Mouse (Mus musculus) right cerebral cortex, postnatal 10 days (tissue): ENCODE measurements around the gene Lmntd1.

Source experiments
- DNase-seq, 2 experiments: peaks; one replicate each; pipeline ENCODE4 v3.0.0; 2021; ENCODE audit warnings: low spot score in 2 of 2

The Lmntd1 gene

GRCm38 (mm10) chr6:145614219-145614618 is at the start of gene Lmntd1:
Gene Lmntd1, minus strand, starts transcription at chr6:145614319.
- DNase-seq, result no peak

GRCm38 (mm10) chr6:145660943-145661342 is 46.8 kb upstream of the Lmntd1 start:
- DNase-seq, result no peak

DNA sequence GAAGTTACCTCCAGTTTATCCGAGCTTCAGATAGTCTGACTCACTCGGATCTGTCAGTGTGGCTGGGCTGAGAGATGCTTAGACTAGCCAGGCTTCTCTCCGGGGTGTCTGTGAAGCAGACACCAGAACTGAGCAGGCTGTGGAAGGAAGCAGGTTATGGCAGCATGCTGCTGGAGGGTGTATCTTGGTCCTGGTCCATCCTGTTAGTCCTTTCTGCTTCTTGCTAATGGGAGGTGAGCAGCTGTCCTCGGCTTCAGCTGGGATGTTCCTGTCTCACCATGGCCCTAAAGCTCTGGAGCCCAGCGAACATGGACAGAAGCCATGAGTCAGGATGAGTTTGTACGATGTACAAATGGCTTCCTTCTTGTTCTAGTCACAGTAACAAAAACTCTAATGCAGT is 45.0 kb upstream of the Lmntd1 start:
- no peak for DNase-seq

DNA sequence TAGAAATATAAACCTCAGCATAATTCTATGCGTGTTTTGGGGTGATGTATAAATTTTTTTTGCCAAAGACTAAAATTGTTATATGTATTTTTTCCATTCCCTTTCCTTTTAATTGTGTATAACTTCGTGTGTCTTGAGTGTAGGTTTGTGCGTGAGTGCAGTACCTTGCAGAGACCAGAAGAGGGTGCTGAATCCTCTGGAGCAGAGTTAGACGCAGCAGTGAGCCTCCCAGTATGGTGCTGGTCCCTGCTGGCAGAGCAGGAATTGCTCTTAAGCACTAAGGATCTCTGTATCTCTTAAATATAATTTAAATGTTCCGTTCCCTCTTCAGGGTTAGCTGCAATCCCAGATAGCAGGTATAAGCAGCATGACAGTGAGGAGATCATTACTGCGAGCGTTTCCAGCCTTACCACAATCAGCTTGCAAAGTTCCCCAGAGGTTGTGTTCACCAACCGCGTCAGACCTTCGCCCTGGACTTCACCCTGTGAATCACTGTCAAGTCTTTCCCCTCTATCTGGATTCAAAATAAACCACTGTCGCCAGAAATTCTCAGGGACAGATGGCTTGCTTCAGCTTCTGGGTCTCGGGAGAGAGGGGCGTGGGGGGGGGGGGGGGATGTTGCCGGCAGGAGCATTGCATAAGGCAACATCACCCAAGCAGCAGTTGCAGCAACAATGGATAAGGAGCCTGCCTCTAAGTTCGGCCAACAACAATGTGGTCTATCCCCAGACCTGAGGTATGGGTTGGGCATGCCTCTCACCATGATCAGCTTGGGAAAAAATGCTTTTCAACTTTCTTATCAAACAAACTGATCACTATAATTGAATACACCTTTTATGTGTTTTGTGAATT is 42.8 kb upstream of the Lmntd1 start:
- DNase-seq, result no peak

GRCm38 (mm10) chr6:145655678-145656077 is 41.6 kb upstream of the Lmntd1 start:
- DNase-seq, result no peak

GRCm38 (mm10) chr6:145654062-145654836 is 40.1 kb upstream of the Lmntd1 start:
- DNase-seq, result no peak

DNA sequence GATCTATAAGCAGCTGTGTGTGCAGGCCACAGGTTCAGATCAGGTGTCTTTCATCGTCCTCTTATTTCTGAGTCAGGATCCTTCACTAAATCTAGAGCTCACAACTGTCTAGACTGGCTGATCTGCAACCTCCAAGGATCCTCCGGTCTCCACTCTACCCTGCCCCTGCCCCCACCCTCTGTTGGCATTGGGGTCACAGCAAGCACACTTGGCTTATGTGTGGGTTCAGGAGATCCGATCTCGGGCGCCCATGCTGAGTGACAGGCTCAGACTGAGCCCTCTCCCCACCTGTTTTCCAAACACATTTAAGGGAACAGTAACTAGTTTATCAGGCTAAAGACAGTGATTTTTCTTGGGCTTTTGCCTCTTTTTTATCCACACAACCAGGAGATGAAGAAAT is 39.5 kb upstream of the Lmntd1 start:
- DNase-seq, result no peak

DNA sequence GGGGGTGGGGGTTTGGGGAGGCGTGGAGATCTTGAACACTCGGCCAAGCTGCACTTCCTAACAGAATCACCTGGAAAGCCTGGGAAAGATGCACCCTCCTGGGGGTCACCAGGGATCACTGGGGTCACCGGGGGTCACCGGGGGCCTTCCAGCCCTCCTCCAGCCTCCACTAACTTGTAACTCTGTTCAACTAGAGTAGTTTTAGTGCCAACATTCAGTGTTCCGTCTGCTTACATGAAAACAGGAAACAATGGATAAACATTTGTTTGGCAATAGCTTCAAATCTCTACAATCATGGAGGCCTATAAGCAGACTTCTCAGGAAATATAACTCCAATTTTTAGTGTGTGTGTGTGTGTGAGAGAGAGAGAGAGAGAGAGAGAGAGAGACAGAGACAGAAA is 38.9 kb upstream of the Lmntd1 start:
- DNase-seq, result no peak

DNA sequence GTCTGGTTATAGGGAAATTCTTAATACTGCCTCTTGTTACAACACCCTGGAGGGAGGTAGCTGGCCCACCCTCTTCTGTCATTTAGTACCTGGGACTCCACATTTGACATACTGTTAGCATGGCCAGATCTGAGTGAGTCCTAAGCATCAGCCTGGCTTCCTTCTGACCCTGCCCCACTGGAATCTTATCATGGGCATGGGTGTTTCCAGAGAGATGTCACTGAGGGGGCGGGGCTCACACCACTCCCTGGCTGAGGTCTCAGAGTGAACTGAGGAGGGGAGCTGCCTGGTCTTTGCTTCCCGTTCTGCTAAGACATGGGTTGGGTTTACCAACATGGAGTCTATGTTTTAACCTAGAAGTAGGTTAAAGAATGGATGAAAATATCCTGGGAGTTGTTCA is 37.9 kb upstream of the Lmntd1 start:
- no peak for DNase-seq

- no peak for DNase-seq
Measured at GRCm38 (mm10) chr6:145640971-145641506, 26.9 kb upstream of the Lmntd1 start.

GRCm38 (mm10) chr6:145638248-145638647 is 24.1 kb upstream of the Lmntd1 start:
- no peak for DNase-seq

DNA sequence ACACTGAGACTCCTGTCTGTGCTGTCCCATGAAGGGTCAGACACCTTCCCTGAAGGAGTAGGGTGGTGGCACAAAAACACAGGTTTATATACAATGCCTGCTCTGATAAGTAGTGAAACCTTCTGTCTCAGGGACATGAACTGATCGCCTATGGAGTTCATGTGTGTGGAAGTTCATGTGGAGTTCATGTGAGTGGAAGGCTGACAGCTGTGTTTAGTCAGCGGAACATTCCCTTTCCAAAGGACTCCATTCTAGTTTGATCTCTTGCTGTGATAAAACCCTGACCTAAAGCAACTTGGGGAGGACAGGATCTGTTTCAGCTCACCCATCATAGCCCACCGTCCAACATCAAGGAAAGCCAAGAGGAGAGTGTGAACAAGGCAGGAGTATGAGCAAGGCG is 22.6 kb upstream of the Lmntd1 start:
- DNase-seq, result no peak

GRCm38 (mm10) chr6:145634454-145634853 is 20.3 kb upstream of the Lmntd1 start:
- no peak for DNase-seq

DNA sequence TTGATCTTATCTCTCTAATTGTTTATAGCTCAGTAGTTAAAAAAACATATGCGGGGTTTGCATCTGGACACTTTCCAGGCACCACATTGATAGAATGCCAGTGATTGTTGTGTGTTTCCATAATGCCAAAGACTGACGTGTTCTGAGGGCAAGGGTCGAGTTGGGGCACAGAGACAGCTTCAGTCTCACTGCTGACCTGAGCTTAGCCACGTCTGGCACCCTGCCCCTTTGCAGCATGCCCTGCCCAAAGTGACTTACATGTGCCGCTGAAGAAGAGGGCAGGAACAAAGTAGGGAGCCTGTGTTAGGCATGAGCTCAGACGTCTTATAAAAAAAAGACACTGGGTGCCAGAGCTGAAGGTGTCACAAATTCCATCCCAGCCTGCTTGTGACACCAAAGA is 16.1 kb upstream of the Lmntd1 start:
- DNase-seq, result no peak

GRCm38 (mm10) chr6:145623141-145623540 is 9.0 kb upstream of the Lmntd1 start:
- no peak for DNase-seq

DNA sequence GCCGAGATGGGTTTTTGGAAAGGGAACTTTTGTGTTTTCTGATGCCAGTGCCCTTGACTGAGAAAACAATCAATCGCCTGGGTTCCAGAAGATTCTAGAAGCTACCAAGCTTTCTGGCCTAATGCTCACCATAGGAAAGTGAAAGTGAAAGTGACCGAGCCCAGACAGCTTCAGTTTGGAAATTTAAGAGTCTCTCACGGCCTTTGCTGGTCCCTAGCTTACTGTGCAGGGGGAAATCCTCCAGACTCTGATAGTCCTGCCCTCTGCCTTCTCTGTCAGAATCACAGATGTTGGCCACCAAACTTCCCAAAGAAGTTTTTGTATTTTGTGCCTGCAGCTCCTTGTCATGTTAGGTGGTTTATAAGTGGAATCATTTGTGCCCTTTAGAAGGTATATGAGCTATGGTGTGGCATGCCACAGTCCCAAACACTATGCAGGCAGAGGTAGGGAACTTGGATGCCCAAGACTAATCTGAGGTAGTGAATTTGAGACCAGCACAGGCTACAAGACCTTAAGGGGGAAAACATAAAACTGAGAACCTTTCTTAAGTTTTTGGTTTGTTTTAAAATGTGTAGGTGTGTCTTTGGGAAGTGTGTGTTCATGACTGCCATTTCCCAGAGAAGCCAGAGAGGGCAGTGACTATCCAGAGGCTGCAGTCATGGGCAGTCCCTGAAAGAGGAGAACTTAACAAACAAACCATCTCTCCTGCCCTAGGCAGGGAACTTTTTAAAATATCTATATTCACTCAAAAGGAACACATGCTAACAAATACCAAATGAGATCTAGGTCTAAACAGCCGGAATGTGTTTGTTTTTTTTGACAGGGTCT is 2.5 kb upstream of the Lmntd1 start:
- no peak for DNase-seq

- DNase-seq, result no peak
Measured at GRCm38 (mm10) chr6:145615666-145616210, 1.6 kb upstream of the Lmntd1 start, which contains the start of gene Tuba3b. Gene Tuba3b, plus strand, starts transcription at chr6:145615757.

DNA sequence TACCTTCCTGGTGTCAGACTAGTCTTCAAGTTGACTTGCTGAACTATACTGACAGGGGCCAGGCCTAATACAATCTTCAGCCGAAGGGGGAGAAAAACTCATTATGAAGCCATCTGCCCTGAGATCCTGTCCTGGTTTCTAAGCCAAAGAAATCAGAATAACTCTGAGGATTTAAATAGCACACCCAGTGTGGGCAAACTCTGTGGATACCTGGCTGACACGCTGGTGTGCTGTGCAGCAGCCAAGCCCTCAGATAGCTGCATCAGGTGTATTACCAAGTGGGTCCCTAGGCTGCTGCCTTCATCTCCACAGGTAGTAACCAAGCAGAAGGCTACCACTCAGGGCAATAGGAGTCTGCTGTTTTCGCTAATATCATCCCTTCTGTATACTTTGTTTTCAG is 1.5 kb downstream of the Lmntd1 start:
- DNase-seq, result no peak

GRCm38 (mm10) chr6:145610901-145611300 is 3.2 kb downstream of the Lmntd1 start:
- DNase-seq, result no peak

- no peak for DNase-seq
Measured at GRCm38 (mm10) chr6:145608693-145609092, 5.4 kb downstream of the Lmntd1 start.

DNA sequence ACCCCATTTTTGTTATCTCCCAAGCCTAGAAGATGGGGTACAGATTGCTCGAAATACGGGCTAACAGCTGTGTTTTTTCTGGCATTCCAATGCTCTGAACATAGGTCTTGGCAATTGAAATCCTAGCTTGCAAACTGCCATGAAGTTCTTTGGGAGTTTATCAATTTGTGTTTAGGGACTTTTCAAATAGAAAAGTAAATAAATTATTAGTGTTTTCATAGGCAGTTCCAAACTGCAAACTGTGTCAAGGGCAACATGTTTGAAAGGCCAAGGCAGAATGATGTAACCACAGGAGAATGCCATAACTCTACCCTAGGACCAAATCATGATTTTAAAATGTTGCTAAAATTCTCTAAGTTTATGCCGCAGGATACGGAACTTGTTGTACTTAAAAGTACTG is 6.4 kb downstream of the Lmntd1 start:
- DNase-seq, result no peak

DNA sequence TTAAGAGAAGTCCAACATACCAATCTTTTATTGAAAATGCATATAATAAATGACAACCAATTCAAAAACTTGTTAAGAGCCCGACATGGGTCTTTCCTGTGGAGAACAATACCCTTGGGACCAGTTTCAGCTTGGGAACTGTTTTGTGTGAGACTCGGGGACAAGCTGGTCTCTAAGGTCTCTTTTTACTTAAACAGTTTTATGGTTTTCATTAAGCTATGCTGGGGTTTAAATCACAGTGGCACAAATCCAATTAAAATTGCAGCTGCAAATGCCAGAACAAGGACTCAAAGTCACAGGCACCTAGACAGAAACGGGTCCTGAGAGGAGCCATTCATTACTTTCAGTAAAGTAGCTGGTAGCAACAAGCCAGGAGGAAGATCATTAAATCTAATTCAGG is 8.9 kb downstream of the Lmntd1 start:
- DNase-seq, result no peak
